Mouse (Mus musculus) thymus, adult 2 months (tissue): ENCODE results near the gene Tmem184b. TPM values are rescaled to one million over a fixed set of nuclear protein-coding genes. Genes with fewer than 3 reads are reported as not detected.

Experiments used
- DNase-seq: peaks from one replicate; pipeline ENCODE4 v3.0.0; 2021
- H3K27ac ChIP-seq: fragments of 200-500 bp; 2 replicates; pipeline ENCODE4 v1.5.1; 2012; ENCODE audit warnings: low read length, control low read depth; ENCODE audit not compliant: control insufficient read depth, insufficient read depth
- H3K27me3 ChIP-seq: fragments of 200-500 bp; 2 replicates; pipeline ENCODE4 v1.6.1; 2012; ENCODE audit warnings: mild to moderate bottlenecking, low read length, moderate library complexity, mixed read lengths; ENCODE audit not compliant: control insufficient read depth, insufficient read depth
- H3K36me3 ChIP-seq: fragments of 200-500 bp; 2 replicates; pipeline ENCODE4 v1.6.1; 2012; ENCODE audit warnings: mild to moderate bottlenecking, low read length, moderate library complexity; ENCODE audit not compliant: control insufficient read depth, insufficient read depth
- H3K4me1 ChIP-seq: fragments of 200-500 bp; replicated peaks from 2 replicates; pipeline ENCODE4 v1.6.1; 2012; ENCODE audit warnings: low read length; ENCODE audit not compliant: control insufficient read depth, insufficient read depth
- H3K4me3 ChIP-seq: fragments of 200-500 bp; 2 replicates; pipeline ENCODE4 v1.5.1; 2012; ENCODE audit warnings: mild to moderate bottlenecking, low read length, control low read depth, moderate library complexity; ENCODE audit not compliant: control insufficient read depth, insufficient read depth
- CTCF ChIP-seq: fragments of 200-500 bp; IDR thresholded peaks from 2 replicates; pipeline ENCODE4 v1.5.1; 2012; ENCODE audit warnings: mild to moderate bottlenecking, control low read depth, low read length, moderate library complexity, borderline replicate concordance; ENCODE audit not compliant: control insufficient read depth, poor library complexity, insufficient read depth; ENCODE audit errors: extremely low read depth
- POLR2A ChIP-seq: fragments of 200-500 bp; IDR thresholded peaks from 2 replicates; pipeline ENCODE4 v1.6.1; 2012; ENCODE audit warnings: mild to moderate bottlenecking, low read length, control low read depth, moderate library complexity; ENCODE audit not compliant: control insufficient read depth, poor library complexity, insufficient read depth; ENCODE audit errors: extremely low read depth
- WGBS: fragments of 180-500 bp; shearing (Covaris S2); methylation state at CpG from one replicate; pipeline ENCODE4 v1.1.7; 2018; 5-methylcytosine and 5-hydroxymethylcytosine counted together
- polyA plus RNA-seq: library from polyadenylated mRNA; depleted of rRNA; stranded (reverse); fragments of >200 nt; gene quantifications from 2 replicates; pipeline ENCODE4 v1.2.3, GENCODE M21; 2012

Gene Tmem184b
- polyA plus RNA-seq, 1 experiment: 225 TPM

DNA sequence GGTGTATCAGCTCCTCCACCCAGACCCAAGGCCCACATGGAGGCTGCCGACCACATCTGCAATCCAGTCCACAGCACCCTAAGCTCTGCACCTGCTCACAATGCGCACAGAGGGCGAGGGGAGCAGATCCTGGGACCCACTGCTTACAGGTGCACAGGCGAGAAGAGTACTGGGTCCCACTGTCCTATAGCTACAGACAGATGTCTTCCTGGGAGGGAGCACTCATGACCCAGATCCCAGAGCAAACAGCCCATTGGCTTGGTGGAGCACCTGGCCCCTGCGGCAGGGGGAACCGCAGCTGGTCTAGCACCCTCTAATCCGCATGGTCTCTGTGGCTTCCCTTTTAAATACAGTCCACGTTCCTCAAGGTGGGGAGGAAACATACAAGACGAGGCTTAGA lies 21.7 kb downstream of the Tmem184b start:
- 22% methylated on average over 9 of the region's 9 CpGs for WGBS
- Histone ChIP-seq H3K27me3 (no peaks in the 10 kb centered on the region), H3K4me1 (peaks cover 35% of the 10 kb centered on the region), H3K36me3 (peaks cover 3% of the 10 kb centered on the region), H3K4me3 (no peak overlapping the region), H3K27ac (peak overlapping the region; percentile 48)
- TF ChIP-seq CTCF (no peak), POLR2A (no peak)
- DNase-seq: peak; percentile 66

DNA sequence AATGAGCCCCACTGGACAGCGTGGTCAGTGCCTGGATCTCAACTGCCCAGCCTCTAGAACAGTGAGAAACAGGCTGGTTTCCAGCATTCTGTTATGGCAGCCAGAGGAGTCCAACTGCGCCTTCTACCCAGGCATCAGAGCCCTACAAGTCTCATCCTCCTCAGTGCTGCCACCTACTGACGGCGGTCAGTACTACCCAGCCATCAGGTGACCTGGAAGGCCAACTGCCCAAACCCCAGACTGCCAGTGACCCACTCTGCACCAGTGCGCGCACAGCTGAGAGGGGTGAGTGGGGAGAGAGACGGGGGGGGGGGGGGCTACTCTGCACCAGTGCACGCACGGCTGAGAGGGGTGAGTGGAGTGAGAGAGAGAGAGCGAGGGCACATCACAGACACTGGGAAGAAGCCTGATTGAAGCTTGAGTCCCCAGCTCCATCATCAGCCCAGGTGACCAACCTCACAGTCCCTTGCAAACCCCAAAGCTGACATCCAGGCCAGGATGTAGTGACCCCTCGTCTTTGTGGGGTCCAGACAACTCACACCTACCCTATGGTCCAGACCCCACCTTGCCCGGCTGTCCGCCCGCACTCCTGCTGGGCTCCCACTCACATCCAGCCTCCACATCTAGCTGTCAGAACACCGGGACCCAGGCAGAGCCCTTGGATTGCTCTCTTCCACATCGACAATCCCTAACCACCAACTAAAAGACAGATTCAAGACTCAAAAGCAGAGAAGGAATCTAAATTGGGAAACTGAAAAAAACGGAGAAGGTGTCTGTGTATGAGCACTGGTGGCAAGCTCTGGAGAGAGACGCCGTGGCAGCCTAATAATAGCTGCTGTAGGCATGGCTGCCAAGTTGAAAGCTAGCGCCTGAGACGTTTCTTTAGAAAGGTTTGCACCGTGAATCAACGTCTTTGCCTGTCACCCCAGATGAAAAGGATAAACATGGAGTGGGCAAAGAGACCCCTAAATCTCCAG lies 22.6 kb downstream of the Tmem184b start:
- Histone ChIP-seq H3K27me3 (no peaks in the 10 kb centered on the region), H3K36me3 (peaks cover 7% of the 10 kb centered on the region), H3K27ac (no peak overlapping the region; the same call in 1 of the 2 replicates), H3K4me1 (peaks cover 36% of the 10 kb centered on the region), H3K4me3 (no peak overlapping the region)
- DNase-seq: peak; percentile 60
- 66% methylated on average over 22 of the region's 23 CpGs for WGBS
- no peak for TF ChIP-seq POLR2A
- peak; percentile 68; the same call in 1 of the 2 replicates for TF ChIP-seq CTCF

DNA sequence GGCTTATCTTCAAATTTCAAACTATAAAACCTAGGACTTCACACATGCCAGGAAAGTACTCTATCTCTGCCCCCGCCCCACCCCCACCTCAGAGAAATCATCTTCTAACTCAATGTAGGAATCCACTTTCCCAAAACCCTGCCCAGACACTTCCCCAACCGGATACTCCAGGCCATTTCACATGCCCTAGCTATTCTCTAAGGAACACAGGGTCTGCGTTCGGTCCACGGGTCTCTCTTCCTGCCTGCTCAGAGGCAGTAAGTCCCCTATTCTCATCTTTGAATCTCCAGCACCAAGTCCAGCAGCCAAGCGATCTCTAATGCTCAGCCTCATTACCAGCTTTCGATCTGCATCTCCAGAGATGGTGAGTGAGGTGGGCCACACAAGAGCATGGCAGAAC lies 23.7 kb downstream of the Tmem184b start:
- WGBS: 94% methylated on average over 7 of the region's 7 CpGs
- H3K4me3 ChIP-seq: no peak overlapping the region
- H3K4me1 ChIP-seq: peaks cover 47% of the 10 kb centered on the region
- no peak for DNase-seq
- H3K27ac ChIP-seq: no peak overlapping the region
- TF ChIP-seq POLR2A (no peak), CTCF (no peak)
- H3K36me3 ChIP-seq: peaks cover 7% of the 10 kb centered on the region
- no peaks in the 10 kb centered on the region for H3K27me3 ChIP-seq

DNA sequence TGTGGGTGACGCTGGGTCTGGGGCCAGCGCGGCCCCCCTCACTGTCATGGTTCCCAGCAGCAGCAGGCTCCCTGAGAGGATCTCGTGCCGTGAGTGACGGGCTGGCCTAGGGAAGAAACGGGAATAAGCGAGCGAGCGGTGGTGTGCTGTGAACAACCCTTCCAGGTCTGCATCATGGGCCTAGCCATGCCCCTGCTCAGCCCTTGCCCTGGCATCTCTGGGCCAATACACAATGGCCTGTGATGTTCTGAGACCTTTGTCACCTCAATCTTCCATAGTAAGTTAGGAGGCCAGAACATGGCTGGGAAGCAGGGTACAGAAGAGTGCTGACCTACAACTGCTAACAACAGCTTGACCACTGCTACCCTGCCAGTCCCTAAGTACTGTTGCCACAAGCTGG lies 24.8 kb downstream of the Tmem184b start:
- over 99% methylated on average over 10 of the region's 10 CpGs for WGBS
- no peak for TF ChIP-seq POLR2A
- TF ChIP-seq CTCF: no peak
- Histone ChIP-seq H3K36me3 (peaks cover 7% of the 10 kb centered on the region), H3K27ac (no peak overlapping the region), H3K4me3 (no peak overlapping the region), H3K27me3 (no peaks in the 10 kb centered on the region), H3K4me1 (peaks cover 57% of the 10 kb centered on the region)
- DNase-seq: no peak

DNA sequence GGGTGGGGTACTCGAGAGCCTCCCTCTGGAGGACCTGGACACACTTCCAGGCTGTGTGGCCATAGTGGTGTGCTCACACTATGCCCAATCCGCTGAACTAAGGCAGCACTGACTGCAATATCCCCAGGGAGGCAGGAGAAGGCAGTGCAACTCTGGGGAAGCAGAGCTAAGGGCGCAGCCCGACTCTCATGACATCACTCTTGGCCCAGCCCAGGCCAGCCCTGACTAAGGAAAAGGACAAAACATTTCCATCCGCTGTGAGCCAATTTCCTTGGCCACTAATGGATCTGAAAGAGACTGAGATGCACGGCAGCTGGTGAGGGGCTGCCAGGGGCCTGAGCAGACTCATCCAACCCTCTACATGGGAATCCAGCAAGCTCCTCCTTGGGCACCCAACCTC lies 25.7 kb downstream of the Tmem184b start:
- no peak for DNase-seq

DNA sequence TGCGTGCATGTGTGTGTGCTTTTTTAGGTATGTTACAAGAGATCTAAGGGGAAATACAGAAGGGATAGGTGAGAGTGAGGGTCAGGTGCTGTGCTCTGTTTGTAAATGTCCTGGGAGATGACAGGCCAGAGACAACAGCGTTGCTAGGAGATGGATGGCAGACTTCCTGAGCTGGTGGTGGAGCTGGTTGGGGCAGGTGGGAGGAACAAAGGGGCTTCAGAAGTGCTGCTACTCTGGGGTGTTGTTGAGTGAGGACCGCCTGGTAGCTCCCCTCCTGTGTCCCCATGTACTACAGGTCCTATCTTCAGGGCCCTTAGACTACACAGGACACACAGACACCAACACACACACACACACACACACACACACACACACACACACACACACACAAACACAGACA lies 28.6 kb downstream of the Tmem184b start:
- peak; percentile 71 for DNase-seq
- no peaks in the 10 kb centered on the region for H3K27me3 ChIP-seq
- 34% methylated on average over 3 of the region's 3 CpGs for WGBS
- peaks cover 7% of the 10 kb centered on the region for H3K36me3 ChIP-seq
- TF ChIP-seq CTCF: no peak
- TF ChIP-seq POLR2A: no peak
- H3K4me1 ChIP-seq: peaks cover 32% of the 10 kb centered on the region
- peak overlapping the region; percentile 82 for H3K27ac ChIP-seq
- no peak overlapping the region for H3K4me3 ChIP-seq

More for the DNA sequence above, 25.7 kb downstream of the Tmem184b start:
- Histone ChIP-seq H3K4me3 (no peak overlapping the region), H3K4me1 (peaks cover 58% of the 10 kb centered on the region), H3K36me3 (peaks cover 7% of the 10 kb centered on the region), H3K27ac (no peak overlapping the region), H3K27me3 (no peaks in the 10 kb centered on the region)
- 89% methylated on average over 6 of the region's 6 CpGs for WGBS
- TF ChIP-seq POLR2A (no peak), CTCF (no peak)

DNA sequence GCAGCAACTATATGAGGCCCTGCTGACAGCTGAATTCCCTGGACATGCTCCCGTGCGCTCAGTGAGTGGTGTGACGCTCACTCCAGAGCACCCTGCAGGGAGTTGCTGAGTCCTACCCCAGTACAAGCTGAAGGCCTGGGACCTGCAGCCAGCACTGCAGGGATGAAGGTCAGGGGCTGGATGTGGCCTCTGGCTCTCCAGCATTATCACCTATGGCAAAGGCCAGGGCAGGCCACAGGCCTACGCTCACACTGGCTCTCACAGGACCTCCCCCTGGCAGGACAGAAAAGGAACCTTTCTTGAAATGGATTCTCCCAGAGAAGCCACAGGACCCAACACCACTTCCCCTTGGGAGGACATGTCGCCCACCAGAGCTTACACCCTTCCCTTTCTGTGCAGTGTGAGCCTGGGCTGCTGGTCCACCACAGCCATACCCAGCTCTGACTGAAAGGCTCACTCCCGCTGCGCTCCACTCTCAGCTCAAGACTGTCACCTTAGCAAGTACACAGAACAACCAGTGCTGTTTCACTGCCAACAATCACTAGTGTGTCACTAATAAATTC lies 33.0 kb downstream of the Tmem184b start:
- Histone ChIP-seq H3K4me3 (no peak overlapping the region), H3K4me1 (peaks cover 18% of the 10 kb centered on the region), H3K36me3 (peaks cover 12% of the 10 kb centered on the region), H3K27ac (no peak overlapping the region), H3K27me3 (no peaks in the 10 kb centered on the region)
- TF ChIP-seq CTCF (no peak), POLR2A (no peak)
- DNase-seq: no peak
- 90% methylated on average over 7 of the region's 7 CpGs for WGBS
